Mouse (Mus musculus) forebrain, embryonic 12.5 days (tissue): Measurements from ENCODE around the gene Mrpl20. TPM values are rescaled to one million over a fixed set of nuclear protein-coding genes. Genes with fewer than 3 reads are reported as not detected.

Experiments used
- ATAC-seq: fragments of 200-750 bp; cut with Nextera tagmentation; 2 replicates; pipeline ENCODE4 v1.8.0; 2017; ENCODE audit warnings: moderate TSS enrichment; ENCODE audit not compliant: low FRiP score
- H3K27ac ChIP-seq: fragments of 300-500 bp; sonication (generic); 2 replicates; pipeline ENCODE4 v1.5.1; 2016; ENCODE audit warnings: mild to moderate bottlenecking
- H3K27me3 ChIP-seq: fragments of 300-500 bp; sonication (generic); 2 replicates; pipeline ENCODE4 v1.6.1; 2016; ENCODE audit warnings: mild to moderate bottlenecking
- H3K36me3 ChIP-seq: fragments of 300-500 bp; sonication (generic); replicated peaks from 2 replicates; pipeline ENCODE4 v1.6.1; 2016; ENCODE audit warnings: mild to moderate bottlenecking
- H3K4me1 ChIP-seq: fragments of 300-500 bp; sonication (generic); 2 replicates; pipeline ENCODE4 v1.6.1; 2016
- H3K4me2 ChIP-seq: fragments of 300-500 bp; sonication (generic); 2 replicates; pipeline ENCODE4 v1.6.1; 2016; ENCODE audit warnings: mild to moderate bottlenecking, moderate library complexity
- H3K4me3 ChIP-seq: fragments of 300-500 bp; sonication (generic); replicated peaks from 2 replicates; pipeline ENCODE4 v1.5.1; 2016; ENCODE audit warnings: mild to moderate bottlenecking
- H3K9ac ChIP-seq: fragments of 300-500 bp; sonication (generic); 2 replicates; pipeline ENCODE4 v1.6.1; 2016; ENCODE audit warnings: mild to moderate bottlenecking
- H3K9me3 ChIP-seq: fragments of 300-500 bp; sonication (generic); 2 replicates; pipeline ENCODE4 v1.6.1; 2016
- WGBS: fragments of 180-500 bp; shearing (Covaris S2); methylation state at CpG from one replicate; pipeline ENCODE4 v1.1.7; 2016; 5-methylcytosine and 5-hydroxymethylcytosine counted together
- polyA plus RNA-seq: library from polyadenylated mRNA; unstranded; fragments of >200 nt; fragmentation: Nextera tagmentation; extraction: Ambion mirVana; gene quantifications from 2 replicates; pipeline ENCODE4 v1.2.1, GENCODE M21; 2016

Mrpl20 gene
- polyA plus RNA-seq = 209 and 210 TPM in 2 replicates

- no peaks in the 10 kb centered on the region for H3K9me3 ChIP-seq
- H3K27ac ChIP-seq = peak within 1 kb of the TSS; percentile 81
- no peak for ATAC-seq
- H3K4me1 ChIP-seq = peaks cover 19% of the 10 kb centered on the region
- peak within 1 kb of the TSS; percentile 79 for H3K4me2 ChIP-seq
- peak within 1 kb of the TSS; percentile 85 for H3K9ac ChIP-seq
- peak within 1 kb of the TSS; percentile 94 for H3K4me3 ChIP-seq
- peaks cover 5% of the 10 kb centered on the region; the same call in 1 of the 2 replicates for H3K27me3 ChIP-seq
- peaks cover 26% of the 10 kb centered on the region for H3K36me3 ChIP-seq
- whole genome bisulfite sequencing = 8% methylated on average over 12 of the region's 12 CpGs
These were observed at the start of gene Mrpl20 for GRCm38 (mm10) chr4:155802741-155803339. Gene Mrpl20, plus strand, starts transcription at chr4:155802878.

GRCm38 (mm10) chr4:155757011-155757410, 45.7 kb upstream of the Mrpl20 start:
- Histone ChIP-seq H3K4me1 (peaks cover 28% of the 10 kb centered on the region), H3K27me3 (no peaks in the 10 kb centered on the region), H3K4me3 (no peak overlapping the region), H3K4me2 (no peak overlapping the region), H3K27ac (no peak overlapping the region), H3K36me3 (peaks cover 51% of the 10 kb centered on the region), H3K9me3 (no peaks in the 10 kb centered on the region), H3K9ac (no peak overlapping the region)
- WGBS = 92% methylated on average over 12 of the region's 12 CpGs
- no peak for ATAC-seq

- WGBS = 3% methylated on average over 10 of the region's 10 CpGs
- H3K36me3 ChIP-seq = peaks cover 23% of the 10 kb centered on the region
- H3K9me3 ChIP-seq = no peaks in the 10 kb centered on the region
- H3K9ac ChIP-seq = peak overlapping the region; percentile 76
- no peak for ATAC-seq
- peak overlapping the region; percentile 87 for H3K4me3 ChIP-seq
- H3K27me3 ChIP-seq = no peaks in the 10 kb centered on the region
- H3K4me1 ChIP-seq = peaks cover 32% of the 10 kb centered on the region
- no peak overlapping the region for H3K27ac ChIP-seq
- peak overlapping the region; percentile 98 for H3K4me2 ChIP-seq
These were observed 42.6 kb upstream of the Mrpl20 start for GRCm38 (mm10) chr4:155759862-155760612.

GRCm38 (mm10) chr4:155760613-155761355, 41.9 kb upstream of the Mrpl20 start, which contains the start of gene Atad3a:
Gene Atad3a, minus strand, starts transcription at chr4:155761093.
- Histone ChIP-seq H3K36me3 (peaks cover 16% of the 10 kb centered on the region), H3K27ac (peak within 1 kb of the TSS; percentile 31; the same call in 1 of the 2 replicates), H3K9me3 (no peaks in the 10 kb centered on the region), H3K9ac (peak within 1 kb of the TSS; percentile 76), H3K4me1 (peaks cover 32% of the 10 kb centered on the region), H3K4me2 (peak within 1 kb of the TSS; percentile 98), H3K27me3 (no peaks in the 10 kb centered on the region), H3K4me3 (peak within 1 kb of the TSS; percentile 87)
- ATAC-seq = peak; percentile 96
- WGBS = 2% methylated on average over 67 of the region's 68 CpGs

GRCm38 (mm10) chr4:155761356-155762099, 41.1 kb upstream of the Mrpl20 start:
- Histone ChIP-seq H3K4me1 (peaks cover 32% of the 10 kb centered on the region), H3K36me3 (peaks cover 8% of the 10 kb centered on the region; the same call in 1 of the 2 replicates), H3K9ac (peak overlapping the region; percentile 70), H3K4me3 (peak overlapping the region; percentile 87), H3K27me3 (no peaks in the 10 kb centered on the region), H3K4me2 (peak overlapping the region; percentile 98), H3K9me3 (no peaks in the 10 kb centered on the region), H3K27ac (peak overlapping the region; percentile 31; the same call in 1 of the 2 replicates)
- WGBS = 3% methylated on average over 28 of the region's 28 CpGs
- ATAC-seq = no peak

GRCm38 (mm10) chr4:155762357-155762756, 40.3 kb upstream of the Mrpl20 start:
- Histone ChIP-seq H3K4me1 (peaks cover 32% of the 10 kb centered on the region), H3K9me3 (no peaks in the 10 kb centered on the region), H3K36me3 (peaks cover 1% of the 10 kb centered on the region; the same call in 1 of the 2 replicates), H3K27me3 (no peaks in the 10 kb centered on the region), H3K27ac (no peak overlapping the region), H3K4me2 (no peak overlapping the region), H3K4me3 (no peak overlapping the region), H3K9ac (no peak overlapping the region)
- 94% methylated on average over 3 of the region's 3 CpGs for WGBS
- ATAC-seq = no peak

- Histone ChIP-seq H3K4me1 (peaks cover 22% of the 10 kb centered on the region), H3K36me3 (no peaks in the 10 kb centered on the region), H3K27me3 (peaks cover 40% of the 10 kb centered on the region), H3K9me3 (no peaks in the 10 kb centered on the region), H3K4me2 (peak overlapping the region; percentile 79), H3K27ac (0 out of 2 replicates have a peak overlapping the region, but pooled peaks have one; percentile 50), H3K4me3 (peak overlapping the region; percentile 54), H3K9ac (peak overlapping the region; percentile 75)
- ATAC-seq = no peak
- WGBS = 60% methylated on average over 5 of the region's 5 CpGs
These were observed 33.2 kb upstream of the Mrpl20 start for GRCm38 (mm10) chr4:155769496-155769879.

- H3K27me3 ChIP-seq = peaks cover 45% of the 10 kb centered on the region
- H3K9ac ChIP-seq = peak overlapping the region; percentile 75
- peak; percentile 92 for ATAC-seq
- H3K4me3 ChIP-seq = peak overlapping the region; percentile 54
- no peaks in the 10 kb centered on the region for H3K9me3 ChIP-seq
- H3K36me3 ChIP-seq = no peaks in the 10 kb centered on the region
- under 1% methylated on average over 39 of the region's 39 CpGs for WGBS
- peak overlapping the region; percentile 79 for H3K4me2 ChIP-seq
- H3K27ac ChIP-seq = peak overlapping the region; percentile 50
- H3K4me1 ChIP-seq = peaks cover 25% of the 10 kb centered on the region
These were observed 32.7 kb upstream of the Mrpl20 start for GRCm38 (mm10) chr4:155769880-155770512.

- H3K36me3 ChIP-seq = no peaks in the 10 kb centered on the region
- no peak; the same call in 1 of the 2 replicates for ATAC-seq
- no peak overlapping the region for H3K27ac ChIP-seq
- peaks cover 51% of the 10 kb centered on the region for H3K27me3 ChIP-seq
- peaks cover 25% of the 10 kb centered on the region for H3K4me1 ChIP-seq
- H3K9me3 ChIP-seq = no peaks in the 10 kb centered on the region
- peak overlapping the region; percentile 79 for H3K4me2 ChIP-seq
- peak overlapping the region; percentile 54 for H3K4me3 ChIP-seq
- WGBS = 43% methylated on average over 24 of the region's 24 CpGs
- peak overlapping the region; percentile 75 for H3K9ac ChIP-seq
These were observed 32.1 kb upstream of the Mrpl20 start for GRCm38 (mm10) chr4:155770626-155771025.

GRCm38 (mm10) chr4:155771706-155772105, 31.0 kb upstream of the Mrpl20 start:
- no peak overlapping the region for H3K9ac ChIP-seq
- H3K36me3 ChIP-seq = no peaks in the 10 kb centered on the region
- peaks cover 25% of the 10 kb centered on the region for H3K4me1 ChIP-seq
- H3K9me3 ChIP-seq = no peaks in the 10 kb centered on the region
- ATAC-seq = no peak
- no peak overlapping the region for H3K4me2 ChIP-seq
- no peak overlapping the region for H3K27ac ChIP-seq
- H3K4me3 ChIP-seq = no peak overlapping the region
- 82% methylated on average over 2 of the region's 2 CpGs for WGBS
- peaks cover 60% of the 10 kb centered on the region for H3K27me3 ChIP-seq

- ATAC-seq = no peak
- Histone ChIP-seq H3K4me2 (no peak overlapping the region), H3K36me3 (no peaks in the 10 kb centered on the region), H3K9me3 (no peaks in the 10 kb centered on the region), H3K27ac (no peak overlapping the region), H3K9ac (peak overlapping the region; percentile 29), H3K4me3 (no peak overlapping the region), H3K4me1 (peaks cover 25% of the 10 kb centered on the region), H3K27me3 (peaks cover 63% of the 10 kb centered on the region)
- WGBS = 89% methylated on average over 13 of the region's 13 CpGs
These were observed 29.9 kb upstream of the Mrpl20 start for GRCm38 (mm10) chr4:155772786-155773185.
